Mouse (Mus musculus) cortical plate, adult 2 months (tissue): Measurements from ENCODE around the gene Ppp1r16b. TPM values are rescaled to one million over a fixed set of nuclear protein-coding genes. Genes with fewer than 3 reads are reported as not detected.

ENCODE experiments used
- H3K27ac ChIP-seq: fragments of 200-500 bp; 2 replicates; pipeline ENCODE4 v1.5.1; 2012; ENCODE audit warnings: low read length, control low read depth, inconsistent platforms; ENCODE audit not compliant: insufficient read depth
- H3K4me1 ChIP-seq: fragments of 200-500 bp; 2 replicates; pipeline ENCODE4 v1.6.1; 2011; ENCODE audit warnings: low read length; ENCODE audit not compliant: control insufficient read depth, insufficient read depth
- H3K4me3 ChIP-seq: fragments of 200-500 bp; 2 replicates; pipeline ENCODE4 v1.5.1; 2011; ENCODE audit warnings: mild to moderate bottlenecking, low read length, control low read depth; ENCODE audit not compliant: insufficient read depth
- CTCF ChIP-seq: fragments of 200-500 bp; IDR thresholded peaks from 2 replicates; pipeline ENCODE4 v1.5.1; 2011; ENCODE audit warnings: mild to moderate bottlenecking, control low read depth, low read length; ENCODE audit not compliant: insufficient read depth; ENCODE audit errors: extremely low read depth
- POLR2A ChIP-seq: fragments of 200-500 bp; IDR thresholded peaks from 2 replicates; pipeline ENCODE4 v1.6.1; 2011; ENCODE audit warnings: mild to moderate bottlenecking, low read length, control low read depth; ENCODE audit not compliant: insufficient read depth; ENCODE audit errors: extremely low read depth
- polyA plus RNA-seq: library from polyadenylated mRNA; depleted of rRNA; stranded (reverse); fragments of >200 nt; gene quantifications from 2 replicates; pipeline ENCODE4 v1.2.3, GENCODE M21; 2012

Gene Ppp1r16b
- polyA plus RNA-seq, 1 experiment, result 55.4 TPM

GRCm38 (mm10) chr2:158666071-158666800 lies 1.0 kb downstream of the Ppp1r16b start:
- H3K4me1 ChIP-seq, result peaks cover 8% of the 10 kb centered on the region
- H3K4me3 ChIP-seq, result peak overlapping the region; percentile 92
- H3K27ac ChIP-seq, result peak overlapping the region; percentile 52; the same call in 1 of the 2 replicates
- no peak for TF ChIP-seq CTCF

- Histone ChIP-seq H3K27ac (peak overlapping the region; percentile 92), H3K4me1 (peaks cover 8% of the 10 kb centered on the region), H3K4me3 (peak overlapping the region; percentile 92)
- TF ChIP-seq CTCF (no peak), POLR2A (peak; percentile 88)
Observed at GRCm38 (mm10) chr2:158667022-158667670, 1.9 kb downstream of the Ppp1r16b start.

- TF ChIP-seq CTCF (0 out of 2 replicates have a peak, but pooled peaks have one; percentile 2), POLR2A (no peak; the same call in 1 of the 2 replicates)
- Histone ChIP-seq H3K4me3 (peak overlapping the region; percentile 92), H3K4me1 (peaks cover 8% of the 10 kb centered on the region)
Observed at GRCm38 (mm10) chr2:158667671-158668432, 2.7 kb downstream of the Ppp1r16b start.

GRCm38 (mm10) chr2:158668433-158669010 lies 3.3 kb downstream of the Ppp1r16b start:
- peaks cover 9% of the 10 kb centered on the region for H3K4me1 ChIP-seq
- peak overlapping the region; percentile 92 for H3K27ac ChIP-seq
- peak overlapping the region; percentile 92 for H3K4me3 ChIP-seq
- TF ChIP-seq POLR2A (no peak), CTCF (no peak)

More at GRCm38 (mm10) chr2:158667671-158668432, 2.7 kb downstream of the Ppp1r16b start:
- H3K27ac ChIP-seq, result peak overlapping the region; percentile 92

GRCm38 (mm10) chr2:158669199-158670195 lies 4.3 kb downstream of the Ppp1r16b start:
- H3K27ac ChIP-seq, result peak overlapping the region; percentile 60
- H3K4me1 ChIP-seq, result peaks cover 11% of the 10 kb centered on the region
- H3K4me3 ChIP-seq, result peak overlapping the region; percentile 92
- TF ChIP-seq CTCF (no peak), POLR2A (0 out of 2 replicates have a peak, but pooled peaks have one; percentile 12)

GRCm38 (mm10) chr2:158670571-158670970 lies 5.4 kb downstream of the Ppp1r16b start:
- H3K4me1 ChIP-seq, result peaks cover 11% of the 10 kb centered on the region
- H3K27ac ChIP-seq, result no peak overlapping the region
- peak overlapping the region; percentile 11; the same call in 1 of the 2 replicates for H3K4me3 ChIP-seq
- no peak for TF ChIP-seq CTCF
- TF ChIP-seq POLR2A, result no peak

- H3K4me3 ChIP-seq, result no peak overlapping the region
- H3K27ac ChIP-seq, result no peak overlapping the region
- peaks cover 11% of the 10 kb centered on the region for H3K4me1 ChIP-seq
- TF ChIP-seq POLR2A (no peak), CTCF (no peak)
Observed at GRCm38 (mm10) chr2:158672829-158673228, 7.6 kb downstream of the Ppp1r16b start.

GRCm38 (mm10) chr2:158673493-158673892 lies 8.3 kb downstream of the Ppp1r16b start:
- H3K4me3 ChIP-seq, result no peak overlapping the region
- no peak for TF ChIP-seq POLR2A
- TF ChIP-seq CTCF, result no peak
- 0 out of 2 replicates have a peak overlapping the region, but pooled peaks have one; percentile 22 for H3K27ac ChIP-seq
- H3K4me1 ChIP-seq, result peaks cover 11% of the 10 kb centered on the region
